Mouse (Mus musculus): ENCODE data around the gene Kcnk5.

Kcnk5 gene

GRCm38 (mm10) chr14:20114951-20115350 lies 66.7 kb downstream of the Kcnk5 start:
- no peak for DNase-seq (ENCODE audit: low spot score in 2 of 2)

GRCm38 (mm10) chr14:20113964-20114363 lies 67.6 kb downstream of the Kcnk5 start:
- peak; percentile 57 to 86 for DNase-seq (ENCODE audit: low spot score in 2 of 2)

- DNase-seq (ENCODE audit: low spot score in 2 of 2) = no peak
Measured at GRCm38 (mm10) chr14:20113189-20113961, 68.2 kb downstream of the Kcnk5 start.

- DNase-seq (ENCODE audit: low spot score in 2 of 2) = no peak
Measured at GRCm38 (mm10) chr14:20112218-20112617, 69.4 kb downstream of the Kcnk5 start.

GRCm38 (mm10) chr14:20110945-20111344 lies 70.7 kb downstream of the Kcnk5 start:
- no peak for DNase-seq (ENCODE audit: low spot score in 2 of 2)

- no peak for DNase-seq (ENCODE audit: low spot score in 2 of 2)
Measured at GRCm38 (mm10) chr14:20106271-20106670, 75.3 kb downstream of the Kcnk5 start.

GRCm38 (mm10) chr14:20103207-20103606 lies 78.4 kb downstream of the Kcnk5 start:
- no peak for DNase-seq (ENCODE audit: low spot score in 2 of 2)

- no peak for DNase-seq (ENCODE audit: low spot score in 2 of 2)
Measured at GRCm38 (mm10) chr14:20098061-20098460, 83.5 kb downstream of the Kcnk5 start.

GRCm38 (mm10) chr14:20094942-20095341 lies 86.7 kb downstream of the Kcnk5 start:
- DNase-seq (ENCODE audit: low spot score in 2 of 2) = no peak

- no peak for DNase-seq (ENCODE audit: low spot score in 2 of 2)
Measured at GRCm38 (mm10) chr14:20093493-20093892, 88.1 kb downstream of the Kcnk5 start.
